Mouse (Mus musculus) central nervous system, embryonic 14 days (tissue): ENCODE measurements around the gene Defb48. TPM values are rescaled to one million over a fixed set of nuclear protein-coding genes. Genes with fewer than 3 reads are reported as not detected.

Experiments used
- polyA plus RNA-seq: library from polyadenylated mRNA; depleted of rRNA; stranded (reverse); fragments of >200 nt; gene quantifications from 2 replicates; pipeline ENCODE4 v1.2.3, GENCODE M21; 2012; rRNA removed

Gene Defb48
- not detected in 2 replicates for polyA plus RNA-seq

DNA sequence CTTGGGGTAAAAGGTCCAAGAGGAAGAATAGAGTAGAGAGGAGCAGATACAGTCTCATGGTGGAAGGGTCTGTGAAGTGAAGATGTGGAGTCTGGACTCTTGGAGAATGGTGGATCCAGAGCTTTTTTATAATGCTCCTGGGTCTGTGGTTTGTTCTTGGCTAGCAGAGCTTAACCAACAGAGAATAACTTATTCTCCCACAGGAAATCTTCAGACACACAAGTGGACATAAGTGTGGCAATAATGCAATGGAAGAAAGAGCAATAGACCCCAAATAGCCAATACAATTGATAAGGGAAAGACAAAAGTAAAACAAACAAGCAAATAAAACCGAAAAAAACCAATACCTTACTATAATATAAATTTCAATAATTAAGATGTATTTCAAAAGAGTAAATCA is at the start of gene Defb48:
Gene Defb48 (minus strand): TSS at position 101 of the 400 bp plus-strand sequence.

DNA sequence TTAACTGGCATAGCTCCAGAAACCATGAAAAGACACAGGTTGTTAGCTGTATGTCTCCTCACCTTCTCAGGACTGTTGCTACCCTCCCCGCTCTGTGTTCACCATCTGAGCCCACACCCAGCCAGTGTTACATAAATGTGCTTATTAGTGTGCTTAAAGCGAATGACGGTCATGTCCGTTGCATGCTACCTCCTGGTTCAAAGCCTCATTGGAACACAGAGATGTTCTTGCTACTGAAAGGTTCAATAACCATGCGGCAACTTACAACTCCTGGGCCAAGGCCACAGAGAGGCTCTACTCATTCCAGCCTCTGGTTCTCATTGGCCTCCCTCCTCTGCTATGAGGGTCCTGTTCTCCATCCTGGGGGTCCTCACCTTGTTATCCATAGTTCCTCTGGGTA is 27.2 kb upstream of the Defb48 start, which contains the start of gene Defb43:
Gene Defb43 (plus strand): TSS at position 301 of the 400 bp plus-strand sequence.

DNA sequence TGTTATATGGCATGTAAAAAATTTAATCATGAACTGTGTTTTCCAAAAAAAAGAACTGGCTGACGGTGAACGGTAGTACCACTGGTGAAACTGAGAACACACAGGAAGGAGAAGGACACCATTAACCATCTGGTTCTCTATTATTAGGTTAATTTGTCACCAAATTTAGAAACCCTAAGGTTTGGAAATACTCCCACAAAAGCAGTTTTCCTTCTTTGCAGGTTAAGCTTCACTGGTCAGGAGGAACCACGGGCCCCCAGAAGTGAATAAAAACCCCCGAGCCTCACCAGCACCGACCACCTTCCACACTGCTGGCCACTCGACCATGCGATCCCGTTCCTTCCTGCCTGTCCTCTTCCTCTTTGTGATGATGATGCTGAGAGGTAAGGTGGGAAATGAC is 13.5 kb upstream of the Defb48 start, which contains the start of gene Defb47:
Gene Defb47 (plus strand): TSS at position 301 of the 400 bp plus-strand sequence.

Other genes starting within 250 kb of the Defb48 start
- gene Ints6, start 223.3 kb downstream of the Defb48 start, polyA plus RNA-seq: 16.5 and 17.1 TPM in 2 replicates
- gene Wdfy2, start 146.8 kb downstream of the Defb48 start, polyA plus RNA-seq: 12.4 and 13.0 TPM in 2 replicates
- 0.41 TPM in 1 of 2 replicates, not detected in the other for gene Defb47, start 13.6 kb upstream of the Defb48 start, polyA plus RNA-seq
- gene Defb43, start 27.3 kb upstream of the Defb48 start, polyA plus RNA-seq: not detected in 2 replicates
- gene Defb42, start 62.5 kb upstream of the Defb48 start, polyA plus RNA-seq: 0.11 and 0.20 TPM in 2 replicates
- gene Defb30, start 65.5 kb upstream of the Defb48 start, polyA plus RNA-seq: not detected in 2 replicates